Mouse (Mus musculus) 416B (cell line): ENCODE measurements around the gene Thap7.
"Not testable (repeated sequence)": the region's sequence is repeated elsewhere in the genome, so short reads cannot be mapped to it uniquely, and the experiment has no call there.

Experiments
- DNase-seq: peaks from one replicate; pipeline ENCODE4 v3.0.0; 2011; ENCODE audit warnings: low read depth

Thap7 gene

DNA sequence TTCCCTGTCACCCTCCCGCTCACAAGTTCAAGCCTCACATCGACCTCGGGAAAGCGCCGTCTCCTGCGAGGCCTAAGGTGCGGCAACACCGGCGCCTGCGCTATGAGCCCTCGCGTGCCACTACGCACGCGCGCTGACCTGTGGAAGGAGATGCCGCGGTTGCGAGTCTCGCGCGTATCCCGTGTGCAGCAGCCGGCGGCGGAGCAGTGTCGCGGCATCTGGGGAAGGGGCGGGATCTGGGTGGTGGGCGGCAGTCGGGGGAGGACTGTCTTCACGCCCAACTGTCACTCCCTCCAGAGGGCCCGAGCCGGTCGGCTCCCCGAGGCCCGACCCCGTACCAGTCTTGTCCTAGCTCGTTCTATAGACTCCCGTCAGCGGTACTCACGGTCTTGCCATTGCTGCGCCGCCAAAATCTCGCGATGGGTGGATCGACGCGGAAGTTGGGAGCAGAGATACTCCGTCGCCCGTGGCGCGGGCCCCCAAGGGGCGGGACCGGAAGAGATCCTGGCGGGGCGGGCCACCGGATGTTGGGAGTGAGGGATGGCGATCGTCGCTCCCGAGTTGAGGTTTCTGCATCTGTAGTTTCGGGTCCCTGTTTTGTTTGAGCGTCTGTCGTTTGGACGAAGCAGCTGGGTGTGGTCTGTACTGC, at the start of gene Thap7:
Thap7 (minus strand) TSS at position 497 of the 649 bp plus-strand sequence.
- peak; percentile 97 for DNase-seq

DNA sequence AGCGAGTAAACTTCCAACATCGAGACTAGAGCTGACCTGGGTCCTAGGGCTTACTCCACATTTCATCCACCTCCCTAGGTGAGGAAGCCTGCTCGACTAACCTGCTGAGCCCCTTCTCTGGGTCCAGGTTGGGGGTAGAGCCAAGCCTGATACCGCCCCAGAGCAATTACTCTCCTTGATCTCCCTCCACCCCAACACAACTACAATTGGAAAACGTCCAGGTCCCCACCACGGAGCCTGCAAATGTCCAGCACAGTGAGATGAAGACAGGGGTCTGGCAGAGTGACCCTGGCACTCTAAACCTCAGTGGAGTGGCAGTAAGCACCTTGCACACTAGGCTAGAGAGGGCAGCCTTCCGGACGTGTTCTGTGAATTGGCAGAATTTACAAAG, 45.9 kb upstream of the Thap7 start:
- no peak for DNase-seq

GRCm38 (mm10) chr16:17575870-17576824, 45.2 kb upstream of the Thap7 start:
- DNase-seq, result no peak

DNA sequence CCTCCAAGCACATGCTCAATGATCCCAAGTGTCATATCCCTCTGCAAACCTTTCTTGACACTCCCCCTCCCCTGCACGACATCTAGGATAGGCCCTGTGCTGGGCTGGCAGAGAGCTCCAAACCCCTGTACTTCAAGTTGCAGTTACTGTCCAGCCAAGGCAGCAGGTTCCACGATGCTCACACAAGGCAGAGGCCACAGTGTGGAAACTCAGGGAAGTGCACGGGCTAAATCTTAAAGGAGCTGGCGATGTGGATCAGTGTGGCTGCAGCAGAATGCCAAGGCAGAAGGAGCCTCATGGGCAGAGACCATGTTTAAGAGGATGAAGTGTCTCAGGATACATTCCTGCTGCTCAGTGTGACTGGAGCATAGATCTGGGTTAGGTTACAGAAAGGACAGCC, 35.2 kb upstream of the Thap7 start:
- no peak for DNase-seq

DNA sequence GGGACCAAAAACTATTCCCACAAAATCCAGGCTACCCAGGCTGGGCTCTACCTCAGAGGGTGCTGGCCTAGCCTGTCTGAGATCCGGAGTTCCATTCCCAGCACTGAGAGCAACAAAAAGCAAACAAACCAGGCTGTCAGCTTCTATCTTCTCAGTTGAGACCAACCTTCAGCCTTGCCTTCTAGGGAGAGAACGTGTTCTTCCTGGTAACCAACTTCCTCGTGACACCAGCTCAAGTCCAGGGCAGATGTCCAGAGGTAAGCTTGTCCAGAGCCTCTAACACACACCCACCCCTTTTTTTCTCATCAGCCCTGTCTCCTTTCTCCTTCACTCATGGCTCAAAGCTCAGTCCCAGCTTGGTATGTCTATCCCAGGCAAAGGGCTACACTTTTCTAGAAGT, 33.8 kb upstream of the Thap7 start:
- no peak for DNase-seq

GRCm38 (mm10) chr16:17564221-17564620, 33.3 kb upstream of the Thap7 start:
- peak; percentile 52 for DNase-seq

DNA sequence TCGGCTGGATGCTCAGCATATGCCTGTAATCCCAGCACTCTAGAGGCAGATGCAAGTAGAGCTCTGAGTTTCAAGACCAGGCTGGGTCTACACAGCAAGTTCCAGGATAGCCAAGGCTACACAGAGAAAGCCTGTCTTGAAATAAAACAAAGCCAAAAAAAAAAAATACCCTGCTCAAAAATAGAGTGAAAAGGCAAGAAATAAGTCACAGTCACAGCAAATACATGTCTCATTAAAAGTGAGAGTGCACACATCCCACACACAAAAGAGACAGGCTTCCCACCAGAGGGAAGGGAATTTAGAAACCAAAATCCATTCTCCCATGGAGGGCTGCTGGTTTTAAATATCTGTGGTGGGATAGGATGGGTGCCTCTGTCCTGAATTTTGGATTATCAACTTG, 32.6 kb upstream of the Thap7 start:
- no peak for DNase-seq

DNA sequence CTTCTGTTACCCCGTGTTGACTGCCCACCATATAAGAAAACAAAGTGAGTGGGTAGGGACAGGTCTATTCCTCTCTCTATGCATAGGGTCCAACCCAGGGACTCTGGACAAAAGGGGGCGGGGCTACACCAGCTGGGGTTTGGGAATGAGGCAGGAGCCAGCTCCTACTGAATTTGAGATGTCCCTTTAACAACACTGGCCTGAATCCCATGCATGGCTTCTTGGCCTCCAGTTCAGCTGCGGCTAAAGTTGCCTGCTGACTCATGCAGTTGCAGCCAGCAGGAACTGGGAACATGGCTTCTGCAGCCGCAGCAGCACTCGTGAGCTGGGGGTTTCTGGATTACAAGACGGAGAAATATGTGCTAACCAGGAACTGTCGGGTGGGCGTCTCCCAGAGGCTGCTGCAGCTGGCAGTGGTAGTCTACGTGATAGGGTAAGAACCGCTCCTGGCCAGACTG, 30.8 kb upstream of the Thap7 start, which contains the start of gene P2rx6:
P2rx6 (plus strand) TSS at position 135 of the 458 bp plus-strand sequence.
- DNase-seq, result peak; percentile 69

DNA sequence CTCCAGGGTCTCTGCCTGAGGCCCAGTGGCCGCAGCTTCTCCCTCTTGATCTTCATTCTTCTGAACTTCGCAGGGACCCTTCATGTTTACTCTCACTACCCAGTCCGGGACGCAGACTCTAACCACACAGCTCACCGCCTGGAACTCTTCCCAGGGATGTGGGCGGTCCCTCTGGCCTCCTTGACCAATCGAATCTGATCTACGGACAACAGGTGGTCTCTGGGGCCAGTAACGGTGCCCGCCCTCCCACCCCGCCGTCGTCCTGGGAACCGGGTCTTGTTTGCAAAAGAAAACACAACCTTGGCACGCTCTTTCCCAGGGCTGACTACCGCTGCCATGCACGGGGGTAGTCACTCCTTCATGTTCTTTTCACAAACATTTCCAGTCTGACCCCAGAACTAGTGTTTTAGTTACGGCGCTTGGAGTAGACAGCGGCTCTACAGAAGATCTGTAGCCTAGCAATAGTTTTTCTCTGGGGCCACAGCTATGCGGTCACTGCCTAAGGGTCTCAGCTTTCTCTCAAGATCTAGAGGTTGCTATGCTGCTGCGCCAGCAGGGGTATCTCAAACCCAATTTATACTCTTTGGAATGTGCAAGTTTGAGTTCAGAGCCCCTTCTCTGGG, 30.3 kb upstream of the Thap7 start, which contains the start of gene Lrrc74b:
Lrrc74b (minus strand) TSS at position 120 of the 623 bp plus-strand sequence.
- no peak for DNase-seq

DNA sequence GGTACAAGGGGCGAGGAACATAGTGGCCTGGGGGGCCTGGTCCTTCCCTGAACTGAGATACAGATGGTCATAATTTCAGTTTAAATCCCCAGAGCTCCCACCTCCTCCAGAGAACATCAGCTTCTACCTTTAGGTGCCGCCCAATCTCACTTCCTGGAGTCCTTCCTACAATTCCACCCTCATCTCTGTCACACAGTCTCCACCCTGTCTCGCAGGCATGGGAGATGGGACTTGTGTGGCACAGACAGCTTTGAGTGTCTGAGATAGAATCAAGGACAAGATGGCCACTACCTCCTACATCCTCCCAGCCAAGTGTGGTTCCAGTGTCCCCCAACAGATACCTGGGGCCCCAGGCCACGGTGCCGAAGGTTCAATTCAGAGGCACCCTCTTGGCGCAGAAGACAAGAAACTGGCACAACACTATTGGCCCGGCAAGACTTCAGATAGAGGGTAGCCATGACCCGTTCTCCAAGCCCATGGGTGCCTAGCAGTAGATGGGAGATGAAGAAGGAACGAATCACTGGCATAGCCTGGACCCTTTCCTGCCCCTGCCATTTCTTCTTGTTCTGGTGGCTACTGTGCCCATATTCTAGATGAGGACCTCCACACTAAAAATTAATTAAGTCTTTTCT, 28.6 kb upstream of the Thap7 start:
- DNase-seq, result no peak

DNA sequence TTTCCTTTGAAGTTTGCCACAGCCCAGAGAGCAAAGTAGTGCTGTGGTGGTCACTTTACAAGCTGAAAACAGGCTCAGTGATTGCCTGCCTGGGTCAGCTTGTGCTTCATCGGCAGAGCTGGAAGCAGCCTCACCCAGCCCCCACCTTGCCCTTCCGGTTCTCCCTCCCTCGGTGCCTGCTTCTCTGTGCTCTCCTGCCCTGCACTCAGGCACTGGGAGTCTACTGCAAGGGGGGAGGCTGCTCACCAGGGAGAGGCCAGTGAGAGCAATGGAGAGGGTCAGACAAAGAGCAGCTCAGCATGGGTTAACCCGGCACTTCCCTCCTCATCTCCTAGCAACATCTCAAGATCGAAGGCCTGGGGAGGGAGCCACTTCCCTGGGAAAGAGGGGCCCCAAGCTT, 27.9 kb upstream of the Thap7 start:
- DNase-seq, result no peak

GRCm38 (mm10) chr16:17557947-17558480, 27.1 kb upstream of the Thap7 start:
- peak; percentile 68 for DNase-seq

GRCm38 (mm10) chr16:17556907-17557306, 26.0 kb upstream of the Thap7 start:
- no peak for DNase-seq

GRCm38 (mm10) chr16:17556180-17556579, 25.2 kb upstream of the Thap7 start:
- no peak for DNase-seq

GRCm38 (mm10) chr16:17554702-17555101, 23.8 kb upstream of the Thap7 start:
- DNase-seq, result not testable (repeated sequence)

DNA sequence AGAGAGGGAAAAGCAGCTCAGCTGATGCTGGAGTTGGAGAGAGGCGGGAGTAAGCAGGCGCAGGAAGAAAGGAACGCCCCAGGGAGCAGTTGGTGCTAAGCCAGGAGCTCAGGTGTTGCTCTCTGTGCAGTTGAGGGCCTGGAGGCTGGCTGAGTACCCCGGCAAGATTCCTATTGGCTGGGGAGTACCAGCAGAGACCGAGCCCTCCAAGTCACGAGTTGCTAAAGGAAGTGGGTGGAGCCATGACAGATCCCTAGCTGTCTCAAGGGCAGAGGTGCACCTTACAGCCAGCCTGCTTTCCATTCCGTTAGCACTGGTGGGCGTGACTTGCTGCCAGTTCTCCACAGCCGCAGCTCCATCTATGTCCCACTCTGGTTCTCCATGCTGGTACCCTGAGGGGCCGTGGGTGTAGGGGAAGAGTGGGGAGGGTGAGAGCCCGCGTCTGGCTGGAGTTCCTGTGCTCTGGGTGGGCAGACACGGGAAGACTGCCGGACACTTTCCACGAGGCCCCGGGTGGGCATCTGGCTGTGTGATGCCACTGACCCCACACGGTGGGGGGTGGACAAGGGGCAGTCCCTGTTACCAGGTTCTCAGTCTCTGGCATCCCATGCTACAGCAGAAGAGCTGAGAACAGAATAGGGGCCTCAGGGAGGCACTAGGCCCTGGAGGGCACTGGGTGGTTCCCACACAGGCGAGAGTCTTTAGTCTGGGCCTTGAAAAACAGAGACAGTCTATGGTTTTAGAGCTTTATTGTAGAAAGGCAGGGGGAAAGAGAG, 23.2 kb upstream of the Thap7 start:
- DNase-seq, result peak; percentile 85

DNA sequence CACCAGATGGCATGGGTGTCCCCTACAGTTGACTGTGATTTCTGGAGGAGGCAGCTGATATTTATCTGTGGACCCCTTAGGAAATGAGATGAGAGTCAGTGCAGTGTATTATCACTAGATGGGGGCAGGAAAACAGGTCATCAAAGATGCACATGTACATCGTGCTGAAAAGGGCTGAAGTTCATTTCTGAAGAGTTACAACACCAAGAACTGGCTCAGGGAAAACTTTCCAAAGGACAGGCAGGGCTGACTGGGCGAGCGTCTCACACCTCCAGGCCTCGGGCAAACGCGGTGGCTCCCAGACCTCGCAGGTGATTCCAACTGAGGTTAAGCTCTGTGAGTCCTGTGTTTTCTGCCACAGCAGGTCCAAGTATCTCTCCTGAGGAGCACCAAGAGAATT, 21.9 kb upstream of the Thap7 start:
- DNase-seq, result no peak

DNA sequence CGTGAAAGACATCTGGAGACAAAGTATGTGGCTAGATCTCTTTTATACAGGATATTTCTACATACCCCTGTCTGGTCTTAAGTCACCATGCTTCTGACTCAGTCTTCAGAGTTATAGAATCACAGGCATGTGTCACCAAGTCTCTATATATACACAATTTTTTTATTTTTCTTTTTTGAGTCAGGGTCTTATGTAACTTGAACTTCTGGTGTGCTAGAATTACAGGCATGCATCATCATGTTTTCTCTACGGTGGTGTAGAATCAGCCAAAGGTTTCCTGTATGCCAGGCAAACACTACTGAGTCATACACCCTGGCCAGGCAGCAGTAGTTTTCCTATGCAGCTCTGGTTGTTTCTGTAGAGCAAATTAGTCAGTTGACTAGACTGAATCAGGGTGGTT, 11.7 kb upstream of the Thap7 start:
- DNase-seq, result peak; percentile 93

GRCm38 (mm10) chr16:17536584-17536983, 5.6 kb upstream of the Thap7 start:
- no peak for DNase-seq

GRCm38 (mm10) chr16:17532676-17533329, 1.9 kb upstream of the Thap7 start:
- no peak for DNase-seq
